Mouse (Mus musculus) lung, embryonic 16.5 days (tissue): ENCODE results near the gene H2-Q2. TPM values are rescaled to one million over a fixed set of nuclear protein-coding genes. Genes with fewer than 3 reads are reported as not detected.
"Not testable (repeated sequence)": the region's sequence is repeated elsewhere in the genome, so short reads cannot be mapped to it uniquely, and the experiment has no call there.

Experiments
- ATAC-seq: fragments of 200-750 bp; cut with Nextera tagmentation; 2 replicates; pipeline ENCODE4 v1.8.0; 2017; ENCODE audit warnings: low read depth, mild to moderate bottlenecking, moderate library complexity
- H3K27ac ChIP-seq: fragments of 300-500 bp; sonication (generic); 2 replicates; pipeline ENCODE4 v1.5.1; 2014; ENCODE audit warnings: mild to moderate bottlenecking, control low read depth, low read length
- H3K27me3 ChIP-seq: fragments of 300-500 bp; sonication (generic); 2 replicates; pipeline ENCODE4 v1.6.1; 2014; ENCODE audit warnings: low read depth, low read length, mixed read lengths; ENCODE audit not compliant: control insufficient read depth, insufficient read depth
- H3K36me3 ChIP-seq: fragments of 300-500 bp; sonication (generic); 2 replicates; pipeline ENCODE4 v1.6.1; 2014; ENCODE audit warnings: low read length; ENCODE audit not compliant: control insufficient read depth, insufficient read depth
- H3K4me1 ChIP-seq: fragments of 300-500 bp; sonication (generic); replicated peaks from 2 replicates; pipeline ENCODE4 v1.6.1; 2014; ENCODE audit warnings: low read length, mixed read lengths; ENCODE audit not compliant: control insufficient read depth, insufficient read depth
- H3K4me2 ChIP-seq: fragments of 300-500 bp; sonication (generic); 2 replicates; pipeline ENCODE4 v1.6.1; 2014; ENCODE audit warnings: low read depth, low read length, control low read depth
- H3K4me3 ChIP-seq: fragments of 300-500 bp; sonication (generic); 2 replicates; pipeline ENCODE4 v1.5.1; 2014; ENCODE audit warnings: mild to moderate bottlenecking, low read length, control low read depth
- H3K9ac ChIP-seq: fragments of 300-500 bp; sonication (generic); 2 replicates; pipeline ENCODE4 v1.6.1; 2014; ENCODE audit warnings: low read length, control low read depth
- H3K9me3 ChIP-seq: fragments of 300-500 bp; sonication (generic); 2 replicates; pipeline ENCODE4 v1.6.1; 2016; ENCODE audit warnings: low read length; ENCODE audit not compliant: control insufficient read depth
- WGBS: fragments of 180-500 bp; shearing (Covaris S2); extraction: QIAGEN DNeasy Blood & Tissue Kit; methylation state at CpG from one replicate; pipeline ENCODE4 v1.1.7; 2014; 5-methylcytosine and 5-hydroxymethylcytosine counted together
- polyA plus RNA-seq: library from polyadenylated mRNA; unstranded; fragments of >200 nt; fragmentation: Nextera tagmentation; extraction: Ambion mirVana; gene quantifications from 2 replicates; pipeline ENCODE4 v1.2.1, GENCODE M21; 2015

Gene H2-Q2
- polyA plus RNA-seq, 1 experiment from 2014 or later = 6.5 TPM

GRCm38 (mm10) chr17:35357086-35357485 lies 15.0 kb downstream of the H2-Q2 start:
- Histone ChIP-seq H3K27me3 (no peaks in the 10 kb centered on the region), H3K4me3 (no peak overlapping the region), H3K36me3 (no peaks in the 10 kb centered on the region), H3K4me2 (no peak overlapping the region), H3K27ac (no peak overlapping the region), H3K9ac (no peak overlapping the region), H3K4me1 (no peaks in the 10 kb centered on the region), H3K9me3 (no peaks in the 10 kb centered on the region)
- WGBS = 29% methylated on average over 1 of the region's 1 CpGs
- ATAC-seq = no peak

- H3K27me3 ChIP-seq = no peaks in the 10 kb centered on the region
- no peaks in the 10 kb centered on the region for H3K4me1 ChIP-seq
- 13% methylated on average over 29 of the region's 38 CpGs for WGBS
- no peaks in the 10 kb centered on the region for H3K9me3 ChIP-seq
- no peak overlapping the region for H3K27ac ChIP-seq
- no peaks in the 10 kb centered on the region for H3K36me3 ChIP-seq
- peak overlapping the region; percentile 48 for H3K9ac ChIP-seq
- peak overlapping the region; percentile 40 for H3K4me3 ChIP-seq
- H3K4me2 ChIP-seq = peak overlapping the region; percentile 70
- ATAC-seq = peak; percentile 31; the same call in 1 of the 2 replicates
Measured at GRCm38 (mm10) chr17:35358763-35359469, 16.9 kb downstream of the H2-Q2 start.

GRCm38 (mm10) chr17:35359470-35359862 lies 17.4 kb downstream of the H2-Q2 start:
- no peak for ATAC-seq
- Histone ChIP-seq H3K4me3 (peak overlapping the region; percentile 40), H3K36me3 (no peaks in the 10 kb centered on the region), H3K27ac (no peak overlapping the region), H3K4me2 (peak overlapping the region; percentile 70), H3K9me3 (no peaks in the 10 kb centered on the region), H3K9ac (peak overlapping the region; percentile 48), H3K4me1 (no peaks in the 10 kb centered on the region), H3K27me3 (no peaks in the 10 kb centered on the region)
- WGBS = 26% methylated on average over 21 of the region's 21 CpGs

GRCm38 (mm10) chr17:35379369-35379728 lies 37.3 kb downstream of the H2-Q2 start, which contains the start of gene H2-Q4:
H2-Q4 (plus strand) TSS chr17:35379617.
- Histone ChIP-seq H3K27me3 (0 out of 2 replicates have a peak, but pooled peaks cover 2% of the 10 kb centered on the region), H3K36me3 (no peaks in the 10 kb centered on the region), H3K4me3 (peak within 1 kb of the TSS; percentile 77), H3K27ac (0 out of 2 replicates have a peak within 1 kb of the TSS, but pooled peaks have one; percentile 39), H3K4me1 (no peaks in the 10 kb centered on the region; the same call in 1 of the 2 replicates), H3K4me2 (peak within 1 kb of the TSS; percentile 98), H3K9me3 (no peaks in the 10 kb centered on the region; the same call in 1 of the 2 replicates), H3K9ac (peak within 1 kb of the TSS; percentile 73)
- WGBS = 0% methylated on average over 16 of the region's 16 CpGs
- ATAC-seq = peak; percentile 98

- Histone ChIP-seq H3K27me3 (0 out of 2 replicates have a peak, but pooled peaks cover 2% of the 10 kb centered on the region), H3K4me2 (peak overlapping the region; percentile 98), H3K4me1 (no peaks in the 10 kb centered on the region; the same call in 1 of the 2 replicates), H3K9me3 (no peaks in the 10 kb centered on the region; the same call in 1 of the 2 replicates), H3K9ac (peak overlapping the region; percentile 73), H3K36me3 (no peaks in the 10 kb centered on the region), H3K27ac (0 out of 2 replicates have a peak overlapping the region, but pooled peaks have one; percentile 39), H3K4me3 (peak overlapping the region; percentile 77)
- peak; percentile 83 for ATAC-seq
- 1% methylated on average over 62 of the region's 70 CpGs for WGBS
Measured at GRCm38 (mm10) chr17:35379729-35380451, 37.8 kb downstream of the H2-Q2 start.

GRCm38 (mm10) chr17:35389796-35390195 lies 47.8 kb downstream of the H2-Q2 start:
- H3K4me1 ChIP-seq, H3K9me3 ChIP-seq, H3K27me3 ChIP-seq, H3K27ac ChIP-seq, H3K4me2 ChIP-seq, H3K36me3 ChIP-seq, ATAC-seq, H3K9ac ChIP-seq, H3K4me3 ChIP-seq: not testable (repeated sequence)
- WGBS = 3% methylated on average over 7 of the region's 7 CpGs

- H3K9me3 ChIP-seq, ATAC-seq, H3K4me3 ChIP-seq, H3K9ac ChIP-seq, H3K36me3 ChIP-seq, H3K27ac ChIP-seq, H3K4me1 ChIP-seq, H3K27me3 ChIP-seq, H3K4me2 ChIP-seq: not testable (repeated sequence)
- 27% methylated on average over 2 of the region's 2 CpGs for WGBS
Measured at GRCm38 (mm10) chr17:35392671-35393070, 50.6 kb downstream of the H2-Q2 start.

- Histone ChIP-seq H3K4me3 (peak overlapping the region; percentile 26), H3K4me2 (peak overlapping the region; percentile 49)
- ATAC-seq = peak; percentile 87; the same call in 1 of the 2 replicates
- H3K4me1 ChIP-seq, H3K27ac ChIP-seq, H3K9ac ChIP-seq, H3K27me3 ChIP-seq, H3K36me3 ChIP-seq, H3K9me3 ChIP-seq: not testable (repeated sequence)
- WGBS = 2% methylated on average over 52 of the region's 75 CpGs
Measured at GRCm38 (mm10) chr17:35393864-35394800, 52.1 kb downstream of the H2-Q2 start.
